Mouse (Mus musculus) kidney, postnatal 0 days (tissue): ENCODE results near the gene 4930550C14Rik. TPM values are rescaled to one million over a fixed set of nuclear protein-coding genes. Genes with fewer than 3 reads are reported as not detected.
A peak's percentile ranks its signal among the peaks of the same experiment; 100 is the strongest.

Experiments
- ATAC-seq: fragments of 200-750 bp; cut with Nextera tagmentation; replicated peaks from 2 replicates; pipeline ENCODE4 v1.8.0; 2017; ENCODE audit warnings: low read depth, moderate number of reproducible peaks, moderate TSS enrichment, moderate library complexity; ENCODE audit not compliant: low FRiP score
- DNase-seq: peaks from one replicate; pipeline ENCODE4 v3.0.0-alpha.2; 2016; ENCODE audit warnings: low spot score
- H3K27ac ChIP-seq: fragments of 300-500 bp; sonication (generic); 2 replicates; pipeline ENCODE4 v1.5.1; 2014; ENCODE audit warnings: mild to moderate bottlenecking
- H3K27me3 ChIP-seq: fragments of 300-500 bp; sonication (generic); 2 replicates; pipeline ENCODE4 v1.6.1; 2014; ENCODE audit warnings: low read length, mixed read lengths; ENCODE audit not compliant: insufficient read depth
- H3K36me3 ChIP-seq: fragments of 300-500 bp; sonication (generic); 2 replicates; pipeline ENCODE4 v1.6.1; 2014; ENCODE audit warnings: low read length, mixed read lengths; ENCODE audit not compliant: insufficient read depth
- H3K4me1 ChIP-seq: fragments of 300-500 bp; sonication (generic); replicated peaks from 2 replicates; pipeline ENCODE4 v1.6.1; 2014; ENCODE audit warnings: antibody characterized with exemption, low read length, mixed read lengths; ENCODE audit not compliant: insufficient read depth
- H3K4me2 ChIP-seq: fragments of 300-500 bp; sonication (generic); 2 replicates; pipeline ENCODE4 v1.6.1; 2014; ENCODE audit warnings: mild to moderate bottlenecking, low read length, moderate library complexity, mixed read lengths
- H3K4me3 ChIP-seq: fragments of 300-500 bp; sonication (generic); replicated peaks from 2 replicates; pipeline ENCODE4 v1.5.1; 2014; ENCODE audit warnings: low read depth, low read length
- H3K9ac ChIP-seq: fragments of 300-500 bp; sonication (generic); 2 replicates; pipeline ENCODE4 v1.6.1; 2014; ENCODE audit warnings: low read depth, low read length
- H3K9me3 ChIP-seq: fragments of 300-500 bp; sonication (generic); replicated peaks from 2 replicates; pipeline ENCODE4 v1.6.1; 2016; ENCODE audit warnings: low read length, inconsistent platforms, mixed read lengths
- CTCF ChIP-seq: IDR thresholded peaks from 2 replicates; pipeline ENCODE4 v1.5.1; 2016; ENCODE audit warnings: antibody characterized with exemption, low read depth, mild to moderate bottlenecking, moderate library complexity
- WGBS: fragments of 180-500 bp; shearing (Covaris S2); extraction: QIAGEN DNeasy Blood & Tissue Kit; methylation state at CpG from one replicate; pipeline ENCODE4 v1.1.7; 2014; 5-methylcytosine and 5-hydroxymethylcytosine counted together
- polyA plus RNA-seq: library from polyadenylated mRNA; unstranded; fragments of >200 nt; fragmentation: Nextera tagmentation; extraction: Ambion mirVana; gene quantifications from 2 replicates; pipeline ENCODE4 v1.2.1, GENCODE M21; 2015

Gene 4930550C14Rik
- polyA plus RNA-seq, 1 experiment from 2014 or later: 4.1 TPM

DNA sequence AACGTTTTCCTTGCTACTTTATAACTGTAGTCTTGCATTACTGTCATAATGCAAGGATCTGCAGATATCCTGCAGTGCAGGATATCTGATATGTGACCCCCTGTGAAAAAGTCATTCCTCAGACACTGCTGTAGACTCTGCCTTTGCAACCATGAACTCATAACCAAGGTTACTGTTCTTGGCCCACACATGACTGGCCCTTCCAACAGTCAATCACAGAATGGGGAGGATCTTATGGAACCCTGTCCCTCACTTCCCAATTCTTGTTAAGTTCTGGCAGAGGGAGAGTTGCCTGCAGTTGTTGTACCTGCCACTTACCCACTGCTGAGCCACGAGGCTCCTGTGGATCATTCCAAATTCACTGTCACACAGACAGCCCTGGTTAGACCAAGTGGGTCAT lies 14.7 kb upstream of the 4930550C14Rik start:
- ATAC-seq (no peak), DNase-seq (no peak)
- H3K27ac ChIP-seq: no peak overlapping the region
- no peak overlapping the region for H3K9ac ChIP-seq
- no peak overlapping the region for H3K4me2 ChIP-seq
- 59% methylated on average over 2 of the region's 2 CpGs for WGBS
- H3K9me3 ChIP-seq: no peaks in the 10 kb centered on the region
- H3K36me3 ChIP-seq: peaks cover 6% of the 10 kb centered on the region; the same call in 1 of the 2 replicates
- TF ChIP-seq CTCF: no peak
- no peak overlapping the region for H3K4me3 ChIP-seq
- no peaks in the 10 kb centered on the region for H3K27me3 ChIP-seq
- no peaks in the 10 kb centered on the region for H3K4me1 ChIP-seq

DNA sequence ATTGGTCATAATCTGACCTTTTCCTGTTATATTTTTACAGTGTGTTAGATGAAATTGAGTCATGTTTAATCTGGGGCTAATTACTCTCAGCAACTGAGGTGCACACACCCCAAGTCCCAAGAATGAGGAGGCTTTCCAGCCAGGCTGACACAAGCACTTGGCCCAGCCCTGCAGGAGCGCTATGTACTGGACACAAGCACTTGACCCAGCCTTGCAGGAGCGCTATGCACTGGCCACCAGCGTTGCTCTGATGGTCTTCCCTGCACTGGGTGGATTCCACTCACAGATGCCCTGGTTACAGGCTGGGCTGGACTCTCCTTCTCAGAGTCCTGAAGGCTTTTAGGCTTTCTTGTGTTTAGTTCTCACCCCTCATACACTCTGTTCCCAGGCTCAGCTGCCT lies 13.0 kb upstream of the 4930550C14Rik start:
- Histone ChIP-seq H3K4me2 (no peak overlapping the region), H3K27ac (no peak overlapping the region), H3K36me3 (peaks cover 6% of the 10 kb centered on the region; the same call in 1 of the 2 replicates), H3K27me3 (no peaks in the 10 kb centered on the region), H3K9me3 (no peaks in the 10 kb centered on the region), H3K4me3 (no peak overlapping the region), H3K9ac (no peak overlapping the region), H3K4me1 (no peaks in the 10 kb centered on the region)
- no peak for ATAC-seq
- DNase-seq: no peak
- no peak for TF ChIP-seq CTCF
- WGBS: 88% methylated on average over 3 of the region's 3 CpGs

DNA sequence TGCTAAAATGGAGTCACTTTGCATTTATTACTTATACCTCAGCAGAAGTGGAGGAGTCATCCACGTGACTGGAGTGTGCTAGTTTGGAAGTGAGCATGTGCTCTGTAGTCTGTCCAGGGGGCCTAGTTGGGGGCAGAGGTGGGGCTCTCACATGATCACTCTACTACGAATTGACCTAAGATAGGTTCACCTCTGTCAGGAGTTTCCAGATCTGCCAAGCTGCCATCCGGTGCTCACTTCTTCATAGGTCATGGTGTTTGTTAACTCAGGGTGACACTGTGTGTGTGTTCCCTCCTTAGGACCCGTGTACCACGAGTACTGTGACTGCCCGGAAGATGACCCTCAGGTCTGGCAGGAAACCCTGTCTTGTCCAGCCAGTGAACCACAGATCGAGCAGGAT lies 12.0 kb upstream of the 4930550C14Rik start:
- 58% methylated on average over 7 of the region's 7 CpGs for WGBS

GRCm38 (mm10) chr9:53397685-53398387 lies 4.3 kb upstream of the 4930550C14Rik start:
- Histone ChIP-seq H3K9me3 (no peaks in the 10 kb centered on the region), H3K27ac (no peak overlapping the region), H3K4me1 (peaks cover 9% of the 10 kb centered on the region; the same call in 1 of the 2 replicates), H3K36me3 (0 out of 2 replicates have a peak, but pooled peaks cover 8% of the 10 kb centered on the region), H3K9ac (no peak overlapping the region), H3K27me3 (no peaks in the 10 kb centered on the region), H3K4me3 (no peak overlapping the region), H3K4me2 (no peak overlapping the region)
- 81% methylated on average over 13 of the region's 13 CpGs for WGBS
- ATAC-seq (no peak), DNase-seq (no peak)
- TF ChIP-seq CTCF: no peak

More for the DNA sequence above, 12.0 kb upstream of the 4930550C14Rik start:
- Histone ChIP-seq H3K4me3 (no peak overlapping the region), H3K4me1 (no peaks in the 10 kb centered on the region), H3K9me3 (no peaks in the 10 kb centered on the region), H3K9ac (no peak overlapping the region), H3K27ac (no peak overlapping the region), H3K4me2 (no peak overlapping the region), H3K36me3 (peaks cover 6% of the 10 kb centered on the region; the same call in 1 of the 2 replicates), H3K27me3 (no peaks in the 10 kb centered on the region)
- ATAC-seq (no peak), DNase-seq (no peak)
- TF ChIP-seq CTCF: no peak

DNA sequence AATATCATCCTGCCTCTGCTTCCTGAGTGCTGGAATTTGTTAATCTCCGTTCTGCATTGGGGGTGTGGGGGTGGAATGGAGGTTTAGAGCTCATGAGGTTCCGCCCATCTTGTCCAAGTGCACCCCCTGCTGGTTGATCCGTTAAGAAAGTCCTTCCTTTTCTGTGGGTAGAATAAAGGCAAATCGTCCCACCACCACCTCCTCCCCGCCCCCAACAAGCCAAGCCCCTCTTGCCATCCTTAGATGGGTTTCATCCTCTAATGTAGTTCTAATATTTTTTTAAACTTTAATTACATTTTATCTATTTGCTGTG lies 3.8 kb upstream of the 4930550C14Rik start:
- peaks cover 13% of the 10 kb centered on the region; the same call in 1 of the 2 replicates for H3K4me1 ChIP-seq
- no peak overlapping the region for H3K9ac ChIP-seq
- no peaks in the 10 kb centered on the region for H3K9me3 ChIP-seq
- H3K4me3 ChIP-seq: no peak overlapping the region
- no peaks in the 10 kb centered on the region for H3K27me3 ChIP-seq
- DNase-seq (peak; percentile 69), ATAC-seq (no peak)
- 23% methylated on average over 5 of the region's 5 CpGs for WGBS
- H3K27ac ChIP-seq: no peak overlapping the region
- 0 out of 2 replicates have a peak, but pooled peaks cover 8% of the 10 kb centered on the region for H3K36me3 ChIP-seq
- peak; percentile 79 for TF ChIP-seq CTCF
- H3K4me2 ChIP-seq: no peak overlapping the region

- Histone ChIP-seq H3K4me1 (peaks cover 13% of the 10 kb centered on the region; the same call in 1 of the 2 replicates), H3K27me3 (no peaks in the 10 kb centered on the region), H3K27ac (no peak overlapping the region), H3K9me3 (no peaks in the 10 kb centered on the region), H3K9ac (no peak overlapping the region), H3K4me3 (no peak overlapping the region), H3K4me2 (no peak overlapping the region), H3K36me3 (0 out of 2 replicates have a peak, but pooled peaks cover 8% of the 10 kb centered on the region)
- WGBS: 92% methylated on average over 8 of the region's 8 CpGs
- ATAC-seq: no peak
- no peak for DNase-seq
- no peak for TF ChIP-seq CTCF
These were observed 2.6 kb upstream of the 4930550C14Rik start for GRCm38 (mm10) chr9:53399537-53399936.

- H3K4me2 ChIP-seq: no peak overlapping the region
- TF ChIP-seq CTCF: no peak
- 0 out of 2 replicates have a peak, but pooled peaks cover 8% of the 10 kb centered on the region for H3K36me3 ChIP-seq
- H3K9me3 ChIP-seq: no peaks in the 10 kb centered on the region
- H3K4me3 ChIP-seq: no peak overlapping the region
- H3K9ac ChIP-seq: no peak overlapping the region
- H3K27ac ChIP-seq: no peak overlapping the region
- WGBS: 57% methylated on average over 4 of the region's 4 CpGs
- H3K27me3 ChIP-seq: no peaks in the 10 kb centered on the region
- peaks cover 13% of the 10 kb centered on the region; the same call in 1 of the 2 replicates for H3K4me1 ChIP-seq
- peak; percentile 40 for DNase-seq
- ATAC-seq: no peak
These were observed 1.4 kb upstream of the 4930550C14Rik start for GRCm38 (mm10) chr9:53400696-53401095.
